Comparison of ENCODE assay signal across 8 mouse cellular contexts in the genomic region with DNA sequence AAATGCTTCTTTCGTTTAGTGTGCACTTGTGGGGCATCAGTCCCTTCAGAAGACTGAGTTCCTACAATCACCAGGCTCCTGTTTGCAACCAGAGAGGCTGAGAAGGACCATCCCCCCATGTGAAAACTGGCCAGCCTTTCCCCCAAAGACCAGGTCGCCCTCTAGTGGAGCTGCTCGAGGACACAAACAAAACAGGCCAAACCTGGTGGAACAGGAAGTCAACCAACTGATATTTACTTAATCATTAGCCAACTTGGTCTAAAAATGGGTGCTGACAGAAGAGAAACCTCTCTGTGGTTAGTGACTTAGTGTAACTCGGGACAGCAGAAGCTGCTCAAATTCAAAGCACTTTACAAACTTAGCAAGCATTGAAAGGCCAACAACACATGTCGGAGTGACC. TPM values are rescaled to one million over a fixed set of nuclear protein-coding genes. Genes with fewer than 3 reads are reported as not detected.
DNase-seq lines count a peak whose midpoint lies in the region; ATAC-seq lines count a peak whose summit lies in the region.

No protein-coding gene starts in this region.

- DNase-seq in CD8-positive naive resting alpha-beta T cell, adult 2 months (ENCODE audit: low read depth in 2 of 2, low spot score in 2 of 2), result peak; percentile 51 to 68
- DNase-seq in T-cell, adult 2 months (ENCODE audit: low spot score), result peak; percentile 65
- peak; percentile 49 to 74 for DNase-seq in cerebellum, postnatal 4 days (ENCODE audit: low spot score in 2 of 2)
- DNase-seq in heart, postnatal 4 days, result peak; percentile 89
- DNase-seq in layer of hippocampus, postnatal 10 days (ENCODE audit: low spot score in 2 of 2), result peak; percentile 83 to 84
- DNase-seq in lung, postnatal 36 days, result peak; percentile 94
- peak; percentile 66 for DNase-seq in spleen, adult 12 weeks (ENCODE audit: low spot score)

- ATAC-seq in erythroid progenitor cell, adult 5-6 weeks (replicated peaks; ENCODE audit: low FRiP score, poor library complexity, severe bottlenecking), result no peak

RNA-seq across cellular contexts. Expression of a gene that starts 2.8 kb away (rescaled TPM):
- total RNA-seq in heart, postnatal 4 days (2021), result 10 to 100 TPM; 60.8 to 63.0 TPM
- total RNA-seq in layer of hippocampus, postnatal 10 days (2021), result 10 to 100 TPM; 61.3 to 66.7 TPM
- 31.0 and 44.0 TPM in 2 replicates for total RNA-seq in erythroid progenitor cell, adult 5-6 weeks (2015; ENCODE audit: low replicate concordance)
- 20.2 and 39.3 TPM in 2 replicates for total RNA-seq in erythroid progenitor cell, adult 5-6 weeks (2017; ENCODE audit: low replicate concordance)

RNA-seq across cellular contexts. Expression of a gene that starts 3.2 kb away (rescaled TPM):
- total RNA-seq in heart, postnatal 4 days (2021), result not detected
- 1 to 10 TPM in 1 of 2 experiments, not detected in 1; 1.2 TPM for total RNA-seq in layer of hippocampus, postnatal 10 days (2021)
- total RNA-seq in erythroid progenitor cell, adult 5-6 weeks (2015; ENCODE audit: low replicate concordance), result 6.5 TPM in 1 of 2 replicates, not detected in the other
- total RNA-seq in erythroid progenitor cell, adult 5-6 weeks (2017; ENCODE audit: low replicate concordance), result not detected in 2 replicates

RNA-seq across cellular contexts. Expression of a gene that starts 16.9 kb away (rescaled TPM):
- 10 to 100 TPM; 19.7 to 21.5 TPM for total RNA-seq in heart, postnatal 4 days (2021)
- 10 to 100 TPM; 20.4 to 21.4 TPM for total RNA-seq in layer of hippocampus, postnatal 10 days (2021)
- total RNA-seq in erythroid progenitor cell, adult 5-6 weeks (2015; ENCODE audit: low replicate concordance), result 79.3 and 89.7 TPM in 2 replicates
- total RNA-seq in erythroid progenitor cell, adult 5-6 weeks (2017; ENCODE audit: low replicate concordance), result 112 and 125 TPM in 2 replicates

RNA-seq across cellular contexts. Expression of a gene that starts 18.4 kb away (rescaled TPM):
- 100 to 1,000 TPM; 122 to 152 TPM for total RNA-seq in heart, postnatal 4 days (2021)
- not detected for total RNA-seq in layer of hippocampus, postnatal 10 days (2021)
- total RNA-seq in erythroid progenitor cell, adult 5-6 weeks (2015; ENCODE audit: low replicate concordance), result not detected in 2 replicates
- not detected in 2 replicates for total RNA-seq in erythroid progenitor cell, adult 5-6 weeks (2017; ENCODE audit: low replicate concordance)

RNA-seq across cellular contexts. Expression of a gene that starts 20.9 kb away (rescaled TPM):
- 100 to 1,000 TPM; 232 to 244 TPM for total RNA-seq in heart, postnatal 4 days (2021)
- 10 to 100 TPM; 87.3 to 91.8 TPM for total RNA-seq in layer of hippocampus, postnatal 10 days (2021)
- total RNA-seq in erythroid progenitor cell, adult 5-6 weeks (2015; ENCODE audit: low replicate concordance), result 287 and 391 TPM in 2 replicates
- total RNA-seq in erythroid progenitor cell, adult 5-6 weeks (2017; ENCODE audit: low replicate concordance), result 37.7 and 64.8 TPM in 2 replicates
